Mouse (Mus musculus) testis, adult 2 months (tissue): ENCODE results near the gene Pdzd11.

Experiments
- CTCF ChIP-seq: fragments of 200-500 bp; IDR thresholded peaks from 2 replicates; pipeline ENCODE4 v1.5.1; 2012; ENCODE audit warnings: low read depth, mild to moderate bottlenecking, inconsistent platforms, low read length, moderate library complexity; ENCODE audit not compliant: control insufficient read depth, insufficient read depth, insufficient replicate concordance
- POLR2A ChIP-seq: fragments of 200-500 bp; IDR thresholded peaks from 2 replicates; pipeline ENCODE4 v1.6.1; 2012; ENCODE audit warnings: low read depth, mild to moderate bottlenecking, inconsistent platforms, low read length, moderate library complexity; ENCODE audit not compliant: control insufficient read depth

GRCm38 (mm10) chrX:100605314-100605713 lies 21.1 kb downstream of the Pdzd11 start, which contains the start of gene Arr3:
- TF ChIP-seq POLR2A (no peak), CTCF (no peak)
